Mouse (Mus musculus): ENCODE results near the gene Pou5f1.
A peak's percentile ranks its signal among the peaks of the same experiment; 100 is the strongest.

Pou5f1 gene

GRCm38 (mm10) chr17:35512916-35513626 is 7.3 kb downstream of the Pou5f1 start:
- no peak for DNase-seq (ENCODE audit: low read depth in 1 of 2, low spot score in 2 of 2)

GRCm38 (mm10) chr17:35513886-35514285 is 8.1 kb downstream of the Pou5f1 start:
- peak; percentile 35 to 68 for DNase-seq (ENCODE audit: low read depth in 1 of 2, low spot score in 2 of 2)

- DNase-seq (ENCODE audit: low read depth in 1 of 2, low spot score in 2 of 2) = no peak
Observed at GRCm38 (mm10) chr17:35514756-35515155, 8.9 kb downstream of the Pou5f1 start.

- no peak for DNase-seq (ENCODE audit: low read depth in 1 of 2, low spot score in 2 of 2)
Observed at GRCm38 (mm10) chr17:35515911-35516640, 10.3 kb downstream of the Pou5f1 start.

GRCm38 (mm10) chr17:35516652-35517500 is 11.1 kb downstream of the Pou5f1 start, which contains the start of the genes Tcf19 and Cchcr1:
Gene Tcf19, minus strand, starts transcription at chr17:35516824.
Gene Cchcr1, plus strand, starts transcription at chr17:35517100.
- DNase-seq (ENCODE audit: low read depth in 1 of 2, low spot score in 2 of 2) = peak; percentile 67 to 81

- no peak for DNase-seq (ENCODE audit: low read depth in 1 of 2, low spot score in 2 of 2)
Observed at GRCm38 (mm10) chr17:35517526-35517925, 11.7 kb downstream of the Pou5f1 start.

- no peak for DNase-seq (ENCODE audit: low read depth in 1 of 2, low spot score in 2 of 2)
Observed at GRCm38 (mm10) chr17:35524354-35524753, 18.5 kb downstream of the Pou5f1 start.

GRCm38 (mm10) chr17:35526644-35527043 is 20.8 kb downstream of the Pou5f1 start:
- no peak for DNase-seq (ENCODE audit: low read depth in 1 of 2, low spot score in 2 of 2)

GRCm38 (mm10) chr17:35532360-35532759 is 26.5 kb downstream of the Pou5f1 start:
- DNase-seq (ENCODE audit: low read depth in 1 of 2, low spot score in 2 of 2) = no peak

- no peak for DNase-seq (ENCODE audit: low read depth in 1 of 2, low spot score in 2 of 2)
Observed at GRCm38 (mm10) chr17:35532901-35533300, 27.1 kb downstream of the Pou5f1 start, which contains the start of gene Psors1c2. Gene Psors1c2, plus strand, starts transcription at chr17:35533201.

GRCm38 (mm10) chr17:35534343-35534742 is 28.5 kb downstream of the Pou5f1 start:
- DNase-seq (ENCODE audit: low read depth in 1 of 2, low spot score in 2 of 2) = no peak

GRCm38 (mm10) chr17:35537421-35537820 is 31.6 kb downstream of the Pou5f1 start:
- DNase-seq (ENCODE audit: low read depth in 1 of 2, low spot score in 2 of 2) = no peak

- no peak for DNase-seq (ENCODE audit: low read depth in 1 of 2, low spot score in 2 of 2)
Observed at GRCm38 (mm10) chr17:35538476-35538875, 32.7 kb downstream of the Pou5f1 start.

- DNase-seq (ENCODE audit: low read depth in 1 of 2, low spot score in 2 of 2) = no peak
Observed at GRCm38 (mm10) chr17:35539540-35539939, 33.7 kb downstream of the Pou5f1 start.

GRCm38 (mm10) chr17:35542761-35543411 is 37.1 kb downstream of the Pou5f1 start:
- no peak for DNase-seq (ENCODE audit: low read depth in 1 of 2, low spot score in 2 of 2)

GRCm38 (mm10) chr17:35543412-35543861 is 37.6 kb downstream of the Pou5f1 start:
- no peak for DNase-seq (ENCODE audit: low read depth in 1 of 2, low spot score in 2 of 2)

- DNase-seq (ENCODE audit: low read depth in 1 of 2, low spot score in 2 of 2) = no peak
Observed at GRCm38 (mm10) chr17:35544001-35544400, 38.2 kb downstream of the Pou5f1 start.

GRCm38 (mm10) chr17:35544680-35545079 is 38.9 kb downstream of the Pou5f1 start:
- peak in 1 of 2 experiments; percentile 24 for DNase-seq (ENCODE audit: low read depth in 1 of 2, low spot score in 2 of 2)

GRCm38 (mm10) chr17:35547465-35547864 is 41.6 kb downstream of the Pou5f1 start:
- DNase-seq (ENCODE audit: low read depth in 1 of 2, low spot score in 2 of 2) = no peak

- DNase-seq (ENCODE audit: low read depth in 1 of 2, low spot score in 2 of 2) = no peak
Observed at GRCm38 (mm10) chr17:35548636-35549035, 42.8 kb downstream of the Pou5f1 start.

Measured in monocyte, adult 2 months (primary cell).